11 mouse cellular contexts compared by ENCODE assay signal in the genomic region with DNA sequence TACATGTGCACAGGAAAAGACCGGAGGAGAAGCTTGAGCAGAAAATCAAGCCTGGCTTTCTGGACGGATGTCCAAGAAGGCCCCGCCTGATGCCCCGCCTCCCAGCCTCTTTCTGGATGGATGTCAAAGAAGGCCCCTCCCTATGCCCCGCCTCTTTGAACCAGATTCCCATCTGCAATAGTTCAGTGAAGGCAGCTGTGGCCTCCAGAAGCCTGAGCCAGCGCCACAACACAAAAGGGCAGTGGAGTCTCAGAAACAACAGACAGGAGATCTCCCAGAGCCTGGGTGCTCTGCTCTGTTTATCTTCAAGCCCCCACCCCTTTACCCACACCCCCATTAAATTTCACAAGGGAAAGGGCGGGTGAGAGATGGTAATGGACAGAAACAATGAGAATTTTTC.
DNase-seq lines count a peak whose midpoint lies in the region; ATAC-seq lines count a peak whose summit lies in the region.
"Had no signal": no experiment of that assay in that cellular context is flagged by ENCODE, and none has a peak within 500 bp of the region (broad histone marks: within the 10 kb centered on the region; RNA-seq: fewer than 3 reads in every experiment).

No protein-coding gene starts in this region.

- no peak overlapping the region for H3K9ac ChIP-seq in hindbrain, embryonic 14.5 days
- no peak overlapping the region for H3K9ac ChIP-seq in hindbrain, embryonic 13.5 days
- H3K9ac ChIP-seq in heart, embryonic 12.5 days: no peak overlapping the region
- H3K9ac ChIP-seq: limb, embryonic 13.5 days had no signal

- no peak overlapping the region for H3K4me3 ChIP-seq in hindbrain, embryonic 10.5 days
- H3K4me3 ChIP-seq in hindbrain, embryonic 14.5 days (replicated peaks; ENCODE audit: low read length): no peak overlapping the region
- no peak overlapping the region for H3K4me3 ChIP-seq in hindbrain, embryonic 13.5 days
- H3K4me3 ChIP-seq in heart, embryonic 12.5 days: no peak overlapping the region
- H3K4me3 ChIP-seq: limb, embryonic 13.5 days had no signal

- H3K4me2 ChIP-seq in hindbrain, embryonic 14.5 days (replicated peaks): no peak overlapping the region
- H3K4me2 ChIP-seq in hindbrain, embryonic 13.5 days: no peak overlapping the region
- H3K4me2 ChIP-seq in heart, embryonic 12.5 days: no peak overlapping the region
- H3K4me2 ChIP-seq: limb, embryonic 13.5 days had no signal

- H3K36me3 ChIP-seq in hindbrain, embryonic 10.5 days: peaks cover 9% of the 10 kb centered on the region; the same call in 1 of the 2 replicates
- no peaks in the 10 kb centered on the region for H3K36me3 ChIP-seq in hindbrain, embryonic 14.5 days (replicated peaks; ENCODE audit: control insufficient read depth, insufficient read depth)
- no peaks in the 10 kb centered on the region for H3K36me3 ChIP-seq in hindbrain, embryonic 13.5 days
- H3K36me3 ChIP-seq in heart, embryonic 12.5 days: no peaks in the 10 kb centered on the region
- H3K36me3 ChIP-seq: limb, embryonic 13.5 days had no signal

- peak; percentile 43 for DNase-seq in hindbrain, embryonic 10.5 days (ENCODE audit: low spot score)
- no peak for DNase-seq in hindbrain, embryonic 14.5 days (ENCODE audit: low spot score)
- peak; percentile 91 for DNase-seq in R1 (ENCODE audit: low read depth, low spot score)
- peak; percentile 46 for DNase-seq in lung, postnatal 36 days
- DNase-seq in spleen, postnatal 4 days (ENCODE audit: low spot score in 2 of 2): no peak
- no peak for DNase-seq in layer of hippocampus, adult 11-12 months (ENCODE audit: low spot score)
- DNase-seq: spleen, adult 18-20 months had no signal

- peaks cover 9% of the 10 kb centered on the region; the same call in 1 of the 2 replicates for H3K9me3 ChIP-seq in hindbrain, embryonic 10.5 days
- H3K9me3 ChIP-seq in hindbrain, embryonic 14.5 days (ENCODE audit: control insufficient read depth, low read length): no peaks in the 10 kb centered on the region
- peaks cover 6% of the 10 kb centered on the region; the same call in 1 of the 2 replicates for H3K9me3 ChIP-seq in hindbrain, embryonic 13.5 days
- peaks cover 6% of the 10 kb centered on the region for H3K9me3 ChIP-seq in heart, embryonic 12.5 days (replicated peaks)
- H3K9me3 ChIP-seq: limb, embryonic 13.5 days had no signal

- WGBS in hindbrain, embryonic 10.5 days: 71% methylated on average over 7 of the region's 7 CpGs
- WGBS in hindbrain, embryonic 14.5 days: 67% methylated on average over 7 of the region's 7 CpGs
- 65% methylated on average over 7 of the region's 7 CpGs for WGBS in hindbrain, embryonic 13.5 days
- 76% methylated on average over 7 of the region's 7 CpGs for WGBS in heart, embryonic 12.5 days

- H3K27me3 ChIP-seq in hindbrain, embryonic 10.5 days (ENCODE audit: insufficient read depth, poor library complexity, severe bottlenecking): peaks cover 33% of the 10 kb centered on the region
- no peaks in the 10 kb centered on the region for H3K27me3 ChIP-seq in hindbrain, embryonic 14.5 days (ENCODE audit: control insufficient read depth, insufficient read depth, low read length)
- peaks cover 4% of the 10 kb centered on the region; the same call in 1 of the 2 replicates for H3K27me3 ChIP-seq in hindbrain, embryonic 13.5 days
- H3K27me3 ChIP-seq in heart, embryonic 12.5 days (replicated peaks): peaks cover 51% of the 10 kb centered on the region
- H3K27me3 ChIP-seq: limb, embryonic 13.5 days had no signal

- ATAC-seq in hindbrain, embryonic 14.5 days (ENCODE audit: low FRiP score): no peak
- no peak for ATAC-seq in hindbrain, embryonic 13.5 days (ENCODE audit: low FRiP score)
- no peak for ATAC-seq in heart, embryonic 12.5 days (ENCODE audit: insufficient number of reproducible peaks, low FRiP score)
- ATAC-seq: midbrain, embryonic 16.5 days had no signal

- H3K4me1 ChIP-seq in hindbrain, embryonic 10.5 days (replicated peaks): peaks cover 33% of the 10 kb centered on the region
- peaks cover 6% of the 10 kb centered on the region; the same call in 1 of the 2 replicates for H3K4me1 ChIP-seq in hindbrain, embryonic 14.5 days (replicated peaks; ENCODE audit: control insufficient read depth, insufficient read depth, low read length)
- H3K4me1 ChIP-seq in hindbrain, embryonic 13.5 days (replicated peaks): peaks cover 11% of the 10 kb centered on the region
- no peaks in the 10 kb centered on the region; the same call in 1 of the 2 replicates for H3K4me1 ChIP-seq in heart, embryonic 12.5 days (replicated peaks)

- H3K27ac ChIP-seq in hindbrain, embryonic 10.5 days: peak overlapping the region; percentile 76
- no peak overlapping the region for H3K27ac ChIP-seq in hindbrain, embryonic 14.5 days
- peak overlapping the region; percentile 5; the same call in 1 of the 2 replicates for H3K27ac ChIP-seq in hindbrain, embryonic 13.5 days
- H3K27ac ChIP-seq in heart, embryonic 12.5 days (ENCODE audit: poor library complexity, severe bottlenecking): no peak overlapping the region
- H3K27ac ChIP-seq: limb, embryonic 13.5 days had no signal

Comparison
In these comparisons a context has a peak if more than half of its experiments do, and no peak if none do; other contexts are left out.
1. DNase-seq: peak in hindbrain, embryonic 10.5 days (single experiment), R1 (single experiment) and lung, postnatal 36 days (single experiment); none in hindbrain, embryonic 14.5 days (single experiment), spleen, postnatal 4 days (0 of 2) and layer of hippocampus, adult 11-12 months (single experiment).
2. H3K27ac ChIP-seq: peak in hindbrain, embryonic 10.5 days (single experiment) and hindbrain, embryonic 13.5 days (single experiment); none in hindbrain, embryonic 14.5 days (single experiment) and heart, embryonic 12.5 days (single experiment).